Mouse (Mus musculus) hindbrain, embryonic 12.5 days (tissue): ENCODE measurements around the gene Ssbp4. TPM values are rescaled to one million over a fixed set of nuclear protein-coding genes. Genes with fewer than 3 reads are reported as not detected.
"Not testable (repeated sequence)": the region's sequence is repeated elsewhere in the genome, so short reads cannot be mapped to it uniquely, and the experiment has no call there.

ENCODE experiments used
- ATAC-seq: fragments of 200-750 bp; cut with Nextera tagmentation; 2 replicates; pipeline ENCODE4 v1.8.0; 2017; ENCODE audit warnings: moderate TSS enrichment; ENCODE audit not compliant: low FRiP score
- H3K27ac ChIP-seq: fragments of 300-500 bp; sonication (generic); 2 replicates; pipeline ENCODE4 v1.5.1; 2016; ENCODE audit warnings: mild to moderate bottlenecking
- H3K27me3 ChIP-seq: fragments of 300-500 bp; sonication (generic); 2 replicates; pipeline ENCODE4 v1.6.1; 2016; ENCODE audit warnings: mild to moderate bottlenecking
- H3K36me3 ChIP-seq: fragments of 300-500 bp; sonication (generic); 2 replicates; pipeline ENCODE4 v1.6.1; 2016; ENCODE audit warnings: mild to moderate bottlenecking
- H3K4me1 ChIP-seq: fragments of 300-500 bp; sonication (generic); 2 replicates; pipeline ENCODE4 v1.6.1; 2016
- H3K4me2 ChIP-seq: fragments of 300-500 bp; sonication (generic); replicated peaks from 2 replicates; pipeline ENCODE4 v1.6.1; 2016; ENCODE audit warnings: mild to moderate bottlenecking
- H3K4me3 ChIP-seq: fragments of 300-500 bp; sonication (generic); 2 replicates; pipeline ENCODE4 v1.5.1; 2016; ENCODE audit warnings: mild to moderate bottlenecking
- H3K9ac ChIP-seq: fragments of 300-500 bp; sonication (generic); 2 replicates; pipeline ENCODE4 v1.6.1; 2016; ENCODE audit warnings: mild to moderate bottlenecking, moderate library complexity
- H3K9me3 ChIP-seq: fragments of 300-500 bp; sonication (generic); replicated peaks from 2 replicates; pipeline ENCODE4 v1.6.1; 2016; ENCODE audit warnings: mild to moderate bottlenecking
- WGBS: fragments of 180-500 bp; shearing (Covaris S2); methylation state at CpG from one replicate; pipeline ENCODE4 v1.1.7; 2016; 5-methylcytosine and 5-hydroxymethylcytosine counted together
- polyA plus RNA-seq: library from polyadenylated mRNA; unstranded; fragments of >200 nt; fragmentation: Nextera tagmentation; extraction: Ambion mirVana; gene quantifications from 2 replicates; pipeline ENCODE4 v1.2.1, GENCODE M21; 2016

Gene Ssbp4
- polyA plus RNA-seq, 1 experiment from 2014 or later, result 141 TPM

DNA sequence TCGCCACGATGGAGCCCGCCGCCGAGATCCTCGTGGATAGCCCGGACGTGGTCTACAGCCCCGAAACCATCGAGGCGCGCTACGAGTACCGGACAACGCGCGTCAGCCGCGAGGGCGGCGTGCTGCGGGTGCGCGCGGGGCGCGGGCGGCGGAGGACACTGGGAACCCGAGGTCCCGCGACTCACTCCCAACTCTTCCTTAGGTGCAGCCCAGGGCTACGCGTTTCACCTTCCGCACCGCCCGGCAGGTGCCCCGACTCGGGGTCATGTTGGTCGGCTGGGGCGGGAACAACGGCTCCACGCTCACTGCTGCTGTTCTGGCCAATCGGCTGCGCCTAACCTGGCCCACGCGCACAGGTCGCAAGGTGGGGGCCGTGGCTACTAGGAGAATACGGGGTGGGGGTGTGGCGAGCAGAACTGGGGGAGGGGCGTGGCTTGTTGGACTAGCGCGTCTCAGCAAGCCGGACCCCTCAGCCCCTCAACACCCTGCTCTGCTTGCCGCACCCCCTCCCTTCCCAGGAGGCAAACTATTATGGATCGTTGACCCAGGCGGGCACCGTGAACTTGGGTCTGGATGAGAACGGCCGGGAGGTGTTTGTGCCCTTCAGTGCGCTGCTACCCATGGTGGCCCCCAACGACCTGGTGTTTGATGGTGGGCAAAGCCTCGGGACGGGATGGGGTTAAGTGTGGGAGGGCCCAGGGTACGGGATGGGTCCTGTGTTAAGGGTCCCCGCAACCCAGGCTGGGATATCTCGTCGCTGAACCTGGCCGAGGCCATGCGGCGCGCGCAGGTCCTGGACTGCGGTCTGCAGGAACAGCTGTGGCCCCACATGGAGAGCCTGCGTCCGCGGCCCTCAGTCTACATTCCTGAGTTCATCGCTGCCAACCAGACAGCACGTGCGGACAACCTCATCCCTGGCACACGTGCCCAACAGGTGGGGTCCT, 13.8 kb downstream of the Ssbp4 start:
- Histone ChIP-seq H3K4me3 (peak overlapping the region; percentile 65), H3K9me3 (no peaks in the 10 kb centered on the region), H3K4me1 (peaks cover 61% of the 10 kb centered on the region), H3K9ac (peak overlapping the region; percentile 74), H3K27ac (peak overlapping the region; percentile 76), H3K27me3 (peaks cover 27% of the 10 kb centered on the region), H3K36me3 (peaks cover 44% of the 10 kb centered on the region), H3K4me2 (peak overlapping the region; percentile 98)
- ATAC-seq, result peak; percentile 12
- WGBS, result 9% methylated on average over 80 of the region's 82 CpGs

DNA sequence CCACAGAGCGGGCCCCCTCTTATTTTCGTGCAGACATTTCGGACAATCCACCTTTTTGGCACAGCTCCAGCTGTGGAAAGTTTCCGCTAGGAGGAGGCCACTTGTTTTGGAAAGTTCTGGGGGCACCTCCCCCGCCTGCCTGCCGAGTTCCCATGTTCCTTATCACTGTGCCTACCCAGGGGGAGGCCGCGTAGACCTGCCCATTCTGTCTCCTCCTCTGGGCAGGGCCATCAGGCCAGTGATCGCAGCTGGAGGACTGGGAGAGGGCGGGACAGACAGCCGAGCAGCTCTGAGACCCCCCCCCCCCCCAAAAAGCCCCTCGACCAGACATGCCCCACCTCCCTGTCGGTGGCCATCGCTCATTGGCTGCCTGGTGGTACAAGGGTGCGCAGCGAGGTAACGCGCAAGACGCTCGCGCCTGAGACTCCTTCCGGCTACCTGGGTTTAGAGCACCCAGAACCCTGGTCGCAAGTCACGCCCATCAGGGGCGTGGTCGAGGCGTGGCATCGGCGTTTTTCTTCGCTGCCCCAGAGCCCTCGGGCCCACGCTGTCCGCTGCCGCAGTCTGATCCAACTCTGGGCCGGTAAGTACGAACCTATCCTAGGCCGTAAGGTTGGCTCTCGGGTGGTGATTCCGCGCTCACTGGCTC, 14.6 kb downstream of the Ssbp4 start, which contains the start of gene Isyna1:
TSS of gene Isyna1 (plus strand) at position 413 of the 649 bp plus-strand sequence.
- peaks cover 27% of the 10 kb centered on the region for H3K27me3 ChIP-seq
- H3K4me2 ChIP-seq, result peak within 1 kb of the TSS; percentile 98
- WGBS, result under 1% methylated on average over 40 of the region's 40 CpGs
- H3K9ac ChIP-seq, result peak within 1 kb of the TSS; percentile 74
- H3K9me3 ChIP-seq, result no peaks in the 10 kb centered on the region
- H3K27ac ChIP-seq, result peak within 1 kb of the TSS; percentile 76
- peak within 1 kb of the TSS; percentile 65 for H3K4me3 ChIP-seq
- peaks cover 52% of the 10 kb centered on the region for H3K36me3 ChIP-seq
- peak; percentile 76 for ATAC-seq
- peaks cover 53% of the 10 kb centered on the region for H3K4me1 ChIP-seq

GRCm38 (mm10) chr8:70593173-70593572, 15.5 kb downstream of the Ssbp4 start:
- Histone ChIP-seq H3K4me1 (peaks cover 44% of the 10 kb centered on the region), H3K27me3 (peaks cover 23% of the 10 kb centered on the region), H3K4me3 (no peak overlapping the region), H3K9ac (no peak overlapping the region), H3K36me3 (peaks cover 58% of the 10 kb centered on the region), H3K9me3 (no peaks in the 10 kb centered on the region), H3K27ac (peak overlapping the region; percentile 76), H3K4me2 (peak overlapping the region; percentile 98)
- no peak for ATAC-seq
- WGBS, result 49% methylated on average over 8 of the region's 8 CpGs

DNA sequence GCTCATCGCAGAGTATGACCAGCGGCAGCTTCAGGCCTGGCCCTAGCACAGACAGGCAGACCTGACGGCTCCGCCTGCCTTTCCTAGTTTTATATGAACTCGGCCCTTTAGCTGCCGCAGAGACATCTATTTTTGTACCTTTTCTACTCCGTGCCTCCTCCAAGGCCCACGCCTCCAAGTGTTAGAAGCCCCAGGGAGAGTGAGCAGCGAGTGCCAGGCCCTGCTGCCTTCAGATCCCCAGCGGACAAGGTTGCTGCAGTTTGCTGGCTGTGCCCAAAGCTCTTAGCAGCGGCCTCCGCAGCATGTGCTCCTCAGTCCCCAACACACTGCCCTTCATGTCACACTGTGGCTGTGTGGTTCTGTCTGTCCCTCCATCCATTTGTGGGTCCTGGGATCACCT, 17.1 kb downstream of the Ssbp4 start:
- WGBS, result 89% methylated on average over 12 of the region's 12 CpGs
- no peak overlapping the region for H3K4me2 ChIP-seq
- peaks cover 64% of the 10 kb centered on the region for H3K36me3 ChIP-seq
- 0 out of 2 replicates have a peak overlapping the region, but pooled peaks have one; percentile 35 for H3K27ac ChIP-seq
- no peaks in the 10 kb centered on the region for H3K9me3 ChIP-seq
- no peak overlapping the region for H3K9ac ChIP-seq
- peaks cover 32% of the 10 kb centered on the region for H3K4me1 ChIP-seq
- ATAC-seq, result no peak
- H3K27me3 ChIP-seq, result peaks cover 13% of the 10 kb centered on the region
- no peak overlapping the region for H3K4me3 ChIP-seq

DNA sequence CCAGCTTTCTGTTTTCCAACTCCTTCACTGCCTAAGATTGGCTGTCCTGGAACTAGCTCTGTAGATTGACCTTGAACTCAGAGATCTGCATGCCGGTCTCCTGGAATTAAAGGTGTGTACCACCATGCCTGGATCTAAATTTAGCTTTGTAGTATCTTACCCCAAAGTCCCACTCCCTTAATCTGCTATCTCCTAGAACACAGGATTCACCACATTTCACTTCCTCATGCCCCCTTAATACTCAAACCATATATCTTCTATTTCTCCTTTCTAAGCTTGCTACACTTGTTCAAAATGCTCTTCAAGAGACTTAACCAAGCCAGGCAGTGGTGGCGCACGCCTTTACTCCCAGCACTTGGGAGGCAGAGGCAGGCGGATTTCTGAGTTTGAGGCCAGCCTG, 20.7 kb downstream of the Ssbp4 start:
- 93% methylated on average over 4 of the region's 4 CpGs for WGBS
- ATAC-seq, result not testable (repeated sequence)
- H3K36me3 ChIP-seq, result peaks cover 89% of the 10 kb centered on the region

DNA sequence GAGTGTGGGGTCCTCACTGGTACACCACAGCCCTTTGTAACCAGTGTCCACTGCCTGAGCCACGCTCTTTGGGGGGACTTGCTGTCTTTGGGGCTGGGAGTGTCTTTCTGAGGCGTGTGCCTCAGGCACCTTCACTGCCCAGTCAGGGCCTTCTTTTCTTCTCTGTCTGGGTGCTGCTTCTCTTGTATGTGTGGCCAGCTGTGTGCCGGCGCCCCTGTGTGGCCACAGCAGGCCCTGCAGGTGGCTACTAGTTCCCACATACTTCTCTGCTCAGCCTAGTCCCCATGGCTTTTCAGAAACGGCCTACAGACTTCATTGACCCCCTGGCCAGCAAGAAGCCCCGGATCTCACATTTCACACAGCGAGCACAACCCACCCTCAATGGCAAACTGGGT, 23.4 kb downstream of the Ssbp4 start:
- WGBS, result 42% methylated on average over 7 of the region's 7 CpGs
- no peaks in the 10 kb centered on the region for H3K27me3 ChIP-seq
- H3K9me3 ChIP-seq, result no peaks in the 10 kb centered on the region
- no peaks in the 10 kb centered on the region for H3K4me1 ChIP-seq
- H3K9ac ChIP-seq, result no peak overlapping the region
- ATAC-seq, result peak; percentile 71
- no peak overlapping the region for H3K4me3 ChIP-seq
- no peak overlapping the region for H3K4me2 ChIP-seq
- H3K27ac ChIP-seq, result 0 out of 2 replicates have a peak overlapping the region, but pooled peaks have one; percentile 17
- H3K36me3 ChIP-seq, result peaks cover 93% of the 10 kb centered on the region

More for the DNA sequence above, 20.7 kb downstream of the Ssbp4 start:
- H3K9me3 ChIP-seq, H3K27me3 ChIP-seq, H3K4me2 ChIP-seq, H3K4me3 ChIP-seq, H3K9ac ChIP-seq, H3K4me1 ChIP-seq, H3K27ac ChIP-seq: not testable (repeated sequence)

GRCm38 (mm10) chr8:70584606-70585257, 23.9 kb downstream of the Ssbp4 start:
- no peaks in the 10 kb centered on the region for H3K9me3 ChIP-seq
- 0 out of 2 replicates have a peak overlapping the region, but pooled peaks have one; percentile 17 for H3K27ac ChIP-seq
- no peak overlapping the region for H3K9ac ChIP-seq
- no peaks in the 10 kb centered on the region for H3K27me3 ChIP-seq
- H3K4me1 ChIP-seq, result no peaks in the 10 kb centered on the region
- peaks cover 91% of the 10 kb centered on the region for H3K36me3 ChIP-seq
- WGBS, result 90% methylated on average over 9 of the region's 9 CpGs
- peak; percentile 20; the same call in 1 of the 2 replicates for ATAC-seq
- H3K4me3 ChIP-seq, result no peak overlapping the region
- H3K4me2 ChIP-seq, result no peak overlapping the region

DNA sequence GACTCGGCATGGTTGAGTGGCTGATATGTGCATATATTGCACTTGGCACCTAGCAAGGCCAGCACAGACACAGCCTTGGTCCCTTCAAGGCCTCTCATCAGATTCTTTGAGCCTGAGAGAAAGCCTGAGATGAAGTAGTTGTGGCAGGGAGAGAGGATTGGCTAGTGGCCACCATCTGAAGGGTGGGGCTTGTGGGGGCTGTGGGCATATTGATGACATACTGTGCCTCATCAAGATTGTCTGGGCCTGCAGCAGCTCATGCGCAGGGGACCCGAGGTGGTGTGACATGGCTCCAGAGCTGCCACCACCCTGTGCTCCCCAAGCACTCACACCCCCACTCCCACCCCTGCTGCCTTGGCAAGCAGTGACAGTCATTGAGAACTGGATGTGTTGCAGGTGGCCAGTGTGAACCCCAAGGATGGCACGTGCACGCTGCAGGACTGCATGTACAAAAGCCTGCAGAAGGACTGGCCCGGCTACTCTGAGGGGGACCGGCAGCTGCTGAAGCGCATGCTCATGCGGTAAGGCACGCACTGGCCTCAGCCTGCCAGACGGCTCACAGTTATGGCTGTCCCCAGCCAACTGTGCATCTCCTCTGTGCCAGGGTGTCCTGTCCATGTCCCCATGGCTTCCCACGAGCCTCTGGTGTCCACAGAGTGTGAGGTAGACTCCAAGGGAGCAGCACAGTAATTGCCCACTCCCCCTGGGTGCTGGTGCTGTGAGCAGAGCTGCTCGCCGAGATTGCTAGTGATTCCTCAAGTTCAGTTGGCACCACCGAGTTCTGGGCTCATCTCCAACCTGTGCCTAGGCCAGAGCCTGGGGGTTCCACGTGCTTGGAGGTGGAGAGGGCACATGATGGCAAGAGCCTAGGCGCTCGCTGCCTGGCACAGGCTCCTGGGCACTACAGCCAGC, 24.9 kb downstream of the Ssbp4 start:
- no peak for ATAC-seq
- H3K9ac ChIP-seq, result no peak overlapping the region
- peaks cover 89% of the 10 kb centered on the region for H3K36me3 ChIP-seq
- no peak overlapping the region for H3K27ac ChIP-seq
- no peak overlapping the region for H3K4me3 ChIP-seq
- 92% methylated on average over 18 of the region's 18 CpGs for WGBS
- no peaks in the 10 kb centered on the region for H3K9me3 ChIP-seq
- H3K4me1 ChIP-seq, result no peaks in the 10 kb centered on the region
- no peak overlapping the region for H3K4me2 ChIP-seq
- no peaks in the 10 kb centered on the region for H3K27me3 ChIP-seq

DNA sequence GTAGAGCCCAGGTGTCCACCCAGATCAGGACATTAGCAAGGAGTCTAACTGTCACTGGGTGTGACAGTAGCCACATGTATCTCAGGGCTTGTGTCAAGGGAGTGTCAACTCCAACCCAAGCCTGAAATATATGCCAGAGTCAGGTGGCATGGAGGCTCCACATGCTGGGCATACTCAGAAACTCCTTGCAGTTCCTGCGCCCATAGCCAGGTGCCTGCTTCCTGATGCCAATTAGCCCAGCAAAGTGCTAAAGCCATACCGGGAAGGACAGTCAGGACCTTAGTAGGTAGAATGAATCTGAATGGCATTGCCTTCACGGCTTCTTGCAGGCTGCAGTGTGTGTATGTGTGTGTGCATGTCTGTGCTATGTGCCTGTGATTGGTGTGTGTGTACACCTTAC, 31.5 kb downstream of the Ssbp4 start:
- no peak for ATAC-seq
- Histone ChIP-seq H3K4me3 (no peak overlapping the region), H3K36me3 (peaks cover 61% of the 10 kb centered on the region), H3K4me2 (no peak overlapping the region), H3K27ac (no peak overlapping the region), H3K4me1 (no peaks in the 10 kb centered on the region), H3K9ac (no peak overlapping the region), H3K27me3 (no peaks in the 10 kb centered on the region), H3K9me3 (no peaks in the 10 kb centered on the region)
- WGBS, result 94% methylated on average over 3 of the region's 3 CpGs

GRCm38 (mm10) chr8:70574915-70575314, 33.8 kb downstream of the Ssbp4 start:
- no peaks in the 10 kb centered on the region for H3K9me3 ChIP-seq
- H3K4me2 ChIP-seq, result no peak overlapping the region
- no peaks in the 10 kb centered on the region for H3K27me3 ChIP-seq
- ATAC-seq, result no peak
- no peak overlapping the region for H3K9ac ChIP-seq
- no peak overlapping the region for H3K27ac ChIP-seq
- no peak overlapping the region for H3K4me3 ChIP-seq
- WGBS, result 94% methylated on average over 4 of the region's 4 CpGs
- peaks cover 3% of the 10 kb centered on the region for H3K4me1 ChIP-seq
- peaks cover 39% of the 10 kb centered on the region for H3K36me3 ChIP-seq

DNA sequence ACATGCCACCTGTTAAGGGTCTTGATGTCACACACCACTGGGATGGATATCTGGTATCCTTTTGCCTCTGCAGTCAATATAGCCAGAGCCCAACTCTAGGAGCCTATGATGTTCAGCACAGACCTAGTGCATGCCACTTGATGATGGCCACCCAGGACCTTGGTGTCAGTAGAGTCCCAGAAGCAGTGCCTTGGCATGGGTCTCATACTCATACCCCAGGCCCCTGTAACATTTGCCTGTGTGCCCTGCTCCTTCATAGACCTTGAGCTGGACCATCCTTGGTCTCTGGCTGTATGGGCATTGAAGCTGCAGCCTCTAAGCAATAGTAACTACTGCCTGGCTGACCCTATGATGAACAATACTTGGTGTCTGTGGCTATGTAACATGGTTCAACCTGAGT, 34.4 kb downstream of the Ssbp4 start:
- ATAC-seq, result no peak
- peaks cover 42% of the 10 kb centered on the region for H3K36me3 ChIP-seq
- no peaks in the 10 kb centered on the region for H3K9me3 ChIP-seq
- no peak overlapping the region for H3K9ac ChIP-seq
- H3K4me2 ChIP-seq, result no peak overlapping the region
- H3K4me3 ChIP-seq, result no peak overlapping the region
- no peaks in the 10 kb centered on the region for H3K27me3 ChIP-seq
- H3K4me1 ChIP-seq, result peaks cover 3% of the 10 kb centered on the region
- H3K27ac ChIP-seq, result no peak overlapping the region
